In genomic region chr9:57907206-57907605, GRCm38 (mm10) we compare ENCODE assay signal across 30 mouse cellular contexts. TPM values are rescaled to one million over a fixed set of nuclear protein-coding genes. Genes with fewer than 3 reads are reported as not detected.
DNase-seq lines count a peak whose midpoint lies in the region; ATAC-seq and TF ChIP-seq lines count a peak whose summit lies in the region.
"Had no signal": no experiment of that assay in that cellular context is flagged by ENCODE, and none has a peak within 500 bp of the region (broad histone marks: within the 10 kb centered on the region; RNA-seq: fewer than 3 reads in every experiment).

No protein-coding gene starts in this region.

- H3K36me3 ChIP-seq in liver, postnatal 0 days (replicated peaks; ENCODE audit: insufficient read depth, low read length): no peaks in the 10 kb centered on the region
- H3K36me3 ChIP-seq in liver, embryonic 12.5 days: no peaks in the 10 kb centered on the region
- H3K36me3 ChIP-seq in CH12.LX (replicated peaks in 1 of 2; ENCODE audit: control insufficient read depth in 1 of 2, insufficient read depth in 1 of 2, low read length in 1 of 2): no peaks in the 10 kb centered on the region
- no peaks in the 10 kb centered on the region for H3K36me3 ChIP-seq in kidney, embryonic 14.5 days (ENCODE audit: control insufficient read depth, insufficient read depth, low read length)
- H3K36me3 ChIP-seq: embryonic facial prominence, embryonic 10.5 days; embryonic facial prominence, embryonic 13.5 days; G1E; heart, embryonic 10.5 days; heart, embryonic 13.5 days had no signal

- ATAC-seq in liver, postnatal 0 days: no peak
- ATAC-seq in liver, embryonic 12.5 days: no peak
- ATAC-seq in granulocyte monocyte progenitor cell, adult 5-6 weeks (replicated peaks; ENCODE audit: poor library complexity, severe bottlenecking): peak; percentile 47
- ATAC-seq in kidney, embryonic 14.5 days (ENCODE audit: low FRiP score, low TSS enrichment): no peak
- ATAC-seq: forebrain, embryonic 13.5 days; forebrain, embryonic 16.5 days; hindbrain, postnatal 0 days; inflammation-experienced regulatory T-cells, adult 6 months had no signal

- TF ChIP-seq EP300 in liver, postnatal 0 days (IDR thresholded peaks at IDR 0.05; ENCODE audit: low read depth): no peak
- peak; percentile 98 for TF ChIP-seq EP300 in CH12.LX (IDR thresholded peaks at IDR 0.05; ENCODE audit: low read length)

- peaks cover 11% of the 10 kb centered on the region for H3K4me1 ChIP-seq in liver, postnatal 0 days (ENCODE audit: insufficient read depth)
- H3K4me1 ChIP-seq in liver, embryonic 12.5 days: peaks cover 19% of the 10 kb centered on the region
- peaks cover 8 to 30% of the 10 kb centered on the region in 2 experiments for H3K4me1 ChIP-seq in CH12.LX (ENCODE audit: control insufficient read depth in 1 of 2, insufficient read depth in 2 of 2)
- no peaks in the 10 kb centered on the region; the same call in 1 of the 2 replicates for H3K4me1 ChIP-seq in kidney, embryonic 14.5 days (ENCODE audit: control insufficient read depth, insufficient read depth, low read length)

- WGBS in liver, postnatal 0 days (ENCODE audit: insufficient replicate concordance): 41% methylated on average over 6 of the region's 6 CpGs
- WGBS in liver, embryonic 12.5 days (ENCODE audit: insufficient replicate concordance): 41% methylated on average over 6 of the region's 6 CpGs
- WGBS in kidney, embryonic 14.5 days: 79% methylated on average over 6 of the region's 6 CpGs

- H3K9me3 ChIP-seq in liver, postnatal 0 days (ENCODE audit: low read length): no peaks in the 10 kb centered on the region
- H3K9me3 ChIP-seq in liver, embryonic 12.5 days (replicated peaks): no peaks in the 10 kb centered on the region
- H3K9me3 ChIP-seq in CH12.LX (replicated peaks; ENCODE audit: low read length): no peaks in the 10 kb centered on the region
- no peaks in the 10 kb centered on the region for H3K9me3 ChIP-seq in kidney, embryonic 14.5 days (ENCODE audit: control insufficient read depth, low read length)
- H3K9me3 ChIP-seq: embryonic facial prominence, embryonic 10.5 days; embryonic facial prominence, embryonic 13.5 days; forebrain, embryonic 13.5 days; G1E; heart, embryonic 10.5 days; heart, embryonic 13.5 days had no signal

- no peak overlapping the region for H3K4me3 ChIP-seq in liver, postnatal 0 days (ENCODE audit: low read depth, low read length)
- no peak overlapping the region for H3K4me3 ChIP-seq in liver, embryonic 12.5 days
- no peak overlapping the region for H3K4me3 ChIP-seq in CH12.LX (replicated peaks in 1 of 3; ENCODE audit: low read depth in 2 of 3, low read length in 2 of 3, poor library complexity in 1 of 3)
- no peak overlapping the region for H3K4me3 ChIP-seq in kidney, embryonic 14.5 days (ENCODE audit: low read length)
- H3K4me3 ChIP-seq: embryonic facial prominence, embryonic 10.5 days; embryonic facial prominence, embryonic 13.5 days; erythroblast, embryonic 14.5 days; forebrain, embryonic 13.5 days; heart, adult 2 months; heart, embryonic 10.5 days; heart, embryonic 13.5 days had no signal

- no peak for DNase-seq in liver, postnatal 0 days
- DNase-seq in 416B (ENCODE audit: low read depth) (peak; percentile 20), CH12.LX (ENCODE audit: extremely low read depth) (peak; percentile 69)
- DNase-seq in lung, postnatal 10 days: no peak
- DNase-seq in retina, embryonic 14.5 days (ENCODE audit: low spot score): no peak
- DNase-seq: adrenal gland, adult 2 months; adrenal gland, postnatal 14 days; cerebellum, adult 11 months; cerebellum, adult 2 months; cerebellum, adult 9-11 months; cerebellum, postnatal 25 days; embryo, embryonic 11 days; gastrocnemius, postnatal 25 days; heart, adult 2 months; heart, postnatal 14 days; heart, postnatal 4 days had no signal

- H3K4me2 ChIP-seq in liver, postnatal 0 days (ENCODE audit: low read depth, low read length): no peak overlapping the region
- H3K4me2 ChIP-seq in liver, embryonic 12.5 days: no peak overlapping the region
- H3K4me2 ChIP-seq in CH12.LX (ENCODE audit: insufficient read depth, low read depth, poor library complexity, severe bottlenecking): peak overlapping the region; percentile 59
- no peak overlapping the region for H3K4me2 ChIP-seq in kidney, embryonic 14.5 days (replicated peaks; ENCODE audit: low read depth, low read length)
- H3K4me2 ChIP-seq: embryonic facial prominence, embryonic 13.5 days; forebrain, embryonic 13.5 days; heart, embryonic 13.5 days; hindbrain, embryonic 14.5 days had no signal

- no peak for TF ChIP-seq POLR2A in CH12.LX (IDR thresholded peaks at IDR 0.05; ENCODE audit: low read depth, low read length)

- H3K79me2 ChIP-seq in CH12.LX (replicated peaks; ENCODE audit: control insufficient read depth, extremely low read depth, insufficient read depth, poor library complexity, severe bottlenecking): peaks cover 10% of the 10 kb centered on the region

- H3K9ac ChIP-seq in liver, postnatal 0 days (replicated peaks): no peak overlapping the region
- H3K9ac ChIP-seq in liver, embryonic 12.5 days: no peak overlapping the region
- no peak overlapping the region for H3K9ac ChIP-seq in CH12.LX (ENCODE audit: insufficient read depth, low read depth)
- H3K9ac ChIP-seq in kidney, embryonic 14.5 days (ENCODE audit: low read depth, low read length): no peak overlapping the region
- H3K9ac ChIP-seq: embryonic facial prominence, embryonic 13.5 days; forebrain, embryonic 13.5 days; heart, embryonic 13.5 days; hindbrain, embryonic 14.5 days had no signal

- no peak for TF ChIP-seq CTCF in liver, postnatal 0 days (IDR thresholded peaks at IDR 0.05; ENCODE audit: low read depth)
- no peak for TF ChIP-seq CTCF in CH12.LX (conservative IDR thresholded peaks at IDR 0.05 in 1 of 2, IDR thresholded peaks at IDR 0.05 in 1 of 2; ENCODE audit: low read depth in 2 of 2, low read length in 2 of 2)

- no peaks in the 10 kb centered on the region for H3K27me3 ChIP-seq in liver, postnatal 0 days (ENCODE audit: insufficient read depth, low read length)
- H3K27me3 ChIP-seq in liver, embryonic 12.5 days (replicated peaks): no peaks in the 10 kb centered on the region
- no peaks in the 10 kb centered on the region for H3K27me3 ChIP-seq in CH12.LX (replicated peaks)
- H3K27me3 ChIP-seq in kidney, embryonic 14.5 days (ENCODE audit: control insufficient read depth, insufficient read depth, low read length): no peaks in the 10 kb centered on the region
- H3K27me3 ChIP-seq: embryonic facial prominence, embryonic 13.5 days; forebrain, embryonic 13.5 days; heart, embryonic 13.5 days had no signal

- no peak for TF ChIP-seq RAD21 in CH12.LX (IDR thresholded peaks at IDR 0.05; ENCODE audit: low read depth, low read length)

- peak overlapping the region; percentile 31; the same call in 1 of the 2 replicates for H3K27ac ChIP-seq in liver, postnatal 0 days (ENCODE audit: low read depth)
- no peak overlapping the region for H3K27ac ChIP-seq in liver, embryonic 12.5 days
- H3K27ac ChIP-seq in CH12.LX (ENCODE audit: insufficient read depth, low read depth): no peak overlapping the region; the same call in 1 of the 2 replicates
- H3K27ac ChIP-seq in kidney, embryonic 14.5 days (ENCODE audit: low read depth, low read length): no peak overlapping the region
- H3K27ac ChIP-seq: embryonic facial prominence, embryonic 10.5 days; embryonic facial prominence, embryonic 13.5 days; forebrain, embryonic 13.5 days; heart, adult 2 months; heart, embryonic 10.5 days; heart, embryonic 13.5 days; hindbrain, embryonic 14.5 days; hindbrain, postnatal 0 days had no signal

- dilution Hi-C loops in CH12.LX (cut with MboI; ENCODE audit: extremely low pct_ligation_motif_present, extremely low pct_unique_long_range_greater_than_20kb, low sequenced_read_pairs): no loop called here

- in situ Hi-C loops in CH12.LX (cut with MboI; ENCODE audit: low pct_ligation_motif_present, low pct_unique_long_range_greater_than_20kb, low sequenced_read_pairs): loop anchor here (5.0 kb wide), 1 partner anchor 35 kb away; no protein-coding TSS in a partner anchor

TF ChIP-seq in CH12.LX, 34 proteins besides CTCF, POLR2A, EP300 and RAD21 (continues in another document):
- peak; percentile 81 for TF ChIP-seq MEF2A (IDR thresholded peaks at IDR 0.05; ENCODE audit: borderline replicate concordance, low read depth, low read length)
- TF ChIP-seq RCOR1 (conservative IDR thresholded peaks at IDR 0.05; ENCODE audit: low read depth, low read length): peak; percentile 82
- peak; percentile 38; the same call in 1 of the 2 replicates for TF ChIP-seq JUN (IDR thresholded peaks at IDR 0.05; ENCODE audit: insufficient read depth, low read depth, low read length)
- TF ChIP-seq IRF4 (IDR thresholded peaks at IDR 0.05; ENCODE audit: low read depth, low read length): peak; percentile 98
- peak; percentile 96 for TF ChIP-seq BHLHE40 (IDR thresholded peaks at IDR 0.05; ENCODE audit: low read depth, low read length)
- TF ChIP-seq GABPA (IDR thresholded peaks at IDR 0.05; ENCODE audit: insufficient replicate concordance, low read depth, low read length): no peak
- no peak for TF ChIP-seq CHD1 (IDR thresholded peaks at IDR 0.05; ENCODE audit: low read depth, low read length)
- TF ChIP-seq SIN3A (IDR thresholded peaks at IDR 0.05; ENCODE audit: low read length): peak; percentile 58
- TF ChIP-seq CHD2 (IDR thresholded peaks at IDR 0.05; ENCODE audit: low read length): peak; percentile 58; the same call in 1 of the 2 replicates
- no peak for TF ChIP-seq POLR2AphosphoS2 (IDR thresholded peaks at IDR 0.05; ENCODE audit: low read depth, low read length)

RNA-seq across cellular contexts. Expression of gene Ubl7, which starts 3.6 kb away (rescaled TPM):
- 51.2 and 51.4 TPM in 2 replicates for polyA plus RNA-seq in liver, postnatal 0 days (2015; fragmentation: Nextera tagmentation; extraction: Ambion mirVana)
- 69.3 and 69.8 TPM in 2 replicates for polyA plus RNA-seq in liver, embryonic 12.5 days (2016; fragmentation: Nextera tagmentation; extraction: Ambion mirVana)
- total RNA-seq in CH12.LX (2012; rRNA removed) (31.2 and 37.3 TPM in 2 replicates), CH12.LX (2014; rRNA removed) (19.9 and 24.7 TPM in 2 replicates)
- polyA plus RNA-seq in CH12.LX (2012; ENCODE audit: insufficient read length, low read depth): 73.3 and 81.1 TPM in 2 replicates
- 84.9 and 113 TPM in 2 replicates for total RNA-seq in granulocyte monocyte progenitor cell, adult 5-6 weeks (2014; fragmentation: Nextera tagmentation)
- 11.7 and 19.3 TPM in 2 replicates for total RNA-seq in granulocyte monocyte progenitor cell, adult 5-6 weeks (2017)
- polyA plus RNA-seq in kidney, embryonic 14.5 days (2014; fragmentation: Nextera tagmentation; extraction: Ambion mirVana): 106 and 108 TPM in 2 replicates

RNA-seq across cellular contexts. Expression of gene Sema7a, which starts 32.7 kb away (rescaled TPM):
- 0.11 TPM in 1 of 2 replicates, not detected in the other for polyA plus RNA-seq in liver, postnatal 0 days (2015; fragmentation: Nextera tagmentation; extraction: Ambion mirVana)
- not detected in 2 replicates for polyA plus RNA-seq in liver, embryonic 12.5 days (2016; fragmentation: Nextera tagmentation; extraction: Ambion mirVana)
- 113 and 181 TPM in 2 replicates for total RNA-seq in CH12.LX (2012; rRNA removed)
- total RNA-seq in CH12.LX (2014; rRNA removed): 78.2 and 88.6 TPM in 2 replicates
- 81.9 and 89.4 TPM in 2 replicates for polyA plus RNA-seq in CH12.LX (2012; ENCODE audit: insufficient read length, low read depth)
- total RNA-seq in granulocyte monocyte progenitor cell, adult 5-6 weeks (2014; fragmentation: Nextera tagmentation): 0.51 TPM in 1 of 2 replicates, not detected in the other
- 0.26 TPM in 1 of 2 replicates, not detected in the other for total RNA-seq in granulocyte monocyte progenitor cell, adult 5-6 weeks (2017)
- polyA plus RNA-seq in kidney, embryonic 14.5 days (2014; fragmentation: Nextera tagmentation; extraction: Ambion mirVana): 0.93 TPM in 2 replicates
- total RNA-seq: G1E had no signal

Comparison
In these comparisons a context has a peak if more than half of its experiments do, and no peak if none do; other contexts are left out.
1. DNase-seq: peak in 416B (single experiment) and CH12.LX (single experiment); none in liver, postnatal 0 days (single experiment), lung, postnatal 10 days (single experiment) and retina, embryonic 14.5 days (single experiment).
2. RNA of gene Sema7a, which starts 32.7 kb away (polyA plus RNA-seq): 81.9 to 89.4 TPM in CH12.LX; 0.93 TPM in kidney, embryonic 14.5 days, not detected in liver, embryonic 12.5 days and 0.11 TPM in liver, postnatal 0 days; every median in the first group is over 10 times any median in the second.